Mouse (Mus musculus) embryo, embryonic 11.5 days (tissue): ENCODE results near the gene Ccdc141.
A peak's percentile ranks its signal among the peaks of the same experiment; 100 is the strongest.

ENCODE experiments used
- DNase-seq: peaks from one replicate; pipeline ENCODE4 v3.0.0-alpha.2; 2012; ENCODE audit warnings: low read depth, low spot score

Gene Ccdc141

DNA sequence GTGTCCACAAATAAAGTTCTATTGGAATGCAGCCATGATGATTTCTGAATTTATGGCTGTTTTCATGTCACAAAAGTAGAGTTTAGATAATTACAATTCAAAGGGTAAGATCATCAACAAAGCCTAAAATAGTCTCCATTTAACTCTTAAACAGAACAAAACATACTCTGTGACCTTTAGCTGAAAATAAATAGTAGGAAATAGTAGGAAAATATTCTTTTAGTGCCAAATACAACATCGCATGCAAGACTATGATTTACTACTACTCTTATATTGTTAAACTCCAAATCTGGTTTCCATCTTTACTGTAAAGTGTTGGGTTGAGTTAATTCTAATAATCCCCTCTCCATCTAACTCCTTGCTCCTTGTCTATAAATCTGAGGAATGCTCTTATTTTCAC, 37.0 kb downstream of the Ccdc141 start:
- DNase-seq = no peak

- peak; percentile 17 for DNase-seq
These were observed 43.5 kb downstream of the Ccdc141 start for GRCm38 (mm10) chr2:77126939-77127338.

DNA sequence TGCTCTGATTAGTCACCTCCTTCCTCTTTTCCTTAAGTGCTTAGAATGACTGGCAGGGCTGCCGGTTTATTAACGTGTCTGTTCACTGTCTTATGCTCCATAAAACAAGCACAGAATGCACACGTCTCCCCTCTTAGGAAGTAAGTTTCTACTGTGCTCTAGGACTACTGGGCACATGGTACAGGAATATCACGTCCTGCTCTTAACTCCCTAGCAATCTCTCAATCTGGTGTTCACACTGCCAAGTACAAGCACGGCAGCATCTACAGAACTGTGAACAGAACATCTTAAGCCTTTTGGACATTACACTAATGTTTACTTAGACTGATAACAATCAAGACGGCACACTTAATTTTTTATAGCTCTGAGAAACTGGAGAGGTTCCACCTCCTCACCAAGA, 52.3 kb downstream of the Ccdc141 start:
- no peak for DNase-seq

DNA sequence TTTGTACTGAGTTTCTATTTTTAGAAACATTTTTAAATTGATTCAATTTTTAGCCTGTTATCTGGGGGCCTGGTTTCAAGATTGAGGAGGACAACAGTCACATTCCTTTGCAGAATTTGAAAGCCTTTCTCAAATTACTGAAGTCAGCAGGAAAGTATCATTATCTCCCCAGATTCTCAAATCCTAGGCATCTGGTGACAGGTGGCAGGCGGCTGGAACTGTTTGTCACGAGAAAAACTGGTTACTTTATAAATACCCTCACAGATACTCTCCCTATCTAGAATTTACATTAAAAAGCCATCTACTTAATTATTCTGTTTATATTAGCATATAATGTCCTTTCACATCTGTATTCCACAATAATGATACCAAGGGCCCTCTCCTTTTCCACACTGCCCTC, 56.1 kb downstream of the Ccdc141 start:
- DNase-seq = no peak

GRCm38 (mm10) chr2:77113867-77114266, 56.6 kb downstream of the Ccdc141 start:
- no peak for DNase-seq

DNA sequence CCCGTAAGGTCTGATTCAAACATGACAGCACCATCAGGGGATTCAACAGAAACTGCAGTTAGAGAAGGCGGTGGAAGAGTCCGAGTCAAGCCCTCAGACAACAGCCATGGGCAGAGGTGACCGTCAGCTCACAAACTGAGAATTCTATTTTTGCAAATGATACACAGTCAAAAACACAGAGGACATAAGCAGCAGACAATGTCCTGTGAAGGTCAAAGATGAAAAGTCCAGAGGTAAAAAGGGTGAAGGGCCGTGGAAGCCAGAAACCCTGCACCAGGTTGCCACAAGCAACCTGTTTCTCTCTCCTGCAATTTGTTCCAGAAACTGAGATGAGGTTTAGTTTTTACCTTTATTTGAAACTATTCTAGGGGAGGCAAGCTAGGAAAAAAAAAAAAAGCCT, 57.4 kb downstream of the Ccdc141 start:
- DNase-seq = no peak

GRCm38 (mm10) chr2:77111095-77111494, 59.3 kb downstream of the Ccdc141 start:
- no peak for DNase-seq

GRCm38 (mm10) chr2:77110365-77110764, 60.1 kb downstream of the Ccdc141 start:
- no peak for DNase-seq

- DNase-seq = no peak
These were observed 60.8 kb downstream of the Ccdc141 start for GRCm38 (mm10) chr2:77109506-77110123.

DNA sequence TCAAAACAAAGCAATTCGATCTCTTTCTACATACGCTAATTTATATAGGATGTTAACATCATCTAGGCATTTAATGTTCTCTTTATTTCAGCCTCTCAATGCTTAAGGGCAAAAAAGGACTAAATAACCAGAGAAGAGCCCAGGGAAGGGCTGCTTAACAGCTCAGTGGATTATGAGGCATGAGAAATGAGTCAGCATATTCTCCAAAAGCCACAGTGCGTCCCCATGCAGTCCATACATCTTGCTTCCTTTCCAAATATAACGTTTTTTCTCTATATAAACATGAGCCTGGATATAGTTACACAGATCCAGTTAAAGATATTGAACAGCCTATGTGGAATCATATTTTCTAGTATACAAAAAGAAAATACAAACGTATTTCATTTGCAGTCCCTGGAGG, 61.9 kb downstream of the Ccdc141 start:
- DNase-seq = no peak

- DNase-seq = no peak
These were observed 64.3 kb downstream of the Ccdc141 start for GRCm38 (mm10) chr2:77106150-77106549.

- no peak for DNase-seq
These were observed 65.3 kb downstream of the Ccdc141 start for GRCm38 (mm10) chr2:77105006-77105715.

GRCm38 (mm10) chr2:77102516-77102915, 67.9 kb downstream of the Ccdc141 start:
- no peak for DNase-seq

DNA sequence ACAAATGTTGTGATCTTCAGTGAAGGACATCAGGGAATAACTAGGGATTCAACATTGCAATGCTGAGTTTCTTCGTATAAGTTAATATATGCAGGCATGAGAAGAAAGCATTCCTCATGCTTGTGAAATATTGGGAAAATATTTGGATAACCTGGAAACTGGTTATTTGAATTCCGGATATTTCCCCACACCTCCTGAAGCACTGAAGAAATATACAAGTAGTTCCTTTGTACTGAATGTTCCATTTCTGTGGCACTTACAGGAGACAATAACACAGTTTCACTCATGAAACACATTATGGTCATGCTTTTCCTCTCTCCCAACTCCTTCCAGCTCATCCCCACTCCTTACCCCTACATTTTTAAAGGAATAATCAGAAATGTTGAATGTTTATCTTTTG, 70.6 kb downstream of the Ccdc141 start:
- DNase-seq = no peak

GRCm38 (mm10) chr2:77098769-77099168, 71.7 kb downstream of the Ccdc141 start:
- no peak for DNase-seq

DNA sequence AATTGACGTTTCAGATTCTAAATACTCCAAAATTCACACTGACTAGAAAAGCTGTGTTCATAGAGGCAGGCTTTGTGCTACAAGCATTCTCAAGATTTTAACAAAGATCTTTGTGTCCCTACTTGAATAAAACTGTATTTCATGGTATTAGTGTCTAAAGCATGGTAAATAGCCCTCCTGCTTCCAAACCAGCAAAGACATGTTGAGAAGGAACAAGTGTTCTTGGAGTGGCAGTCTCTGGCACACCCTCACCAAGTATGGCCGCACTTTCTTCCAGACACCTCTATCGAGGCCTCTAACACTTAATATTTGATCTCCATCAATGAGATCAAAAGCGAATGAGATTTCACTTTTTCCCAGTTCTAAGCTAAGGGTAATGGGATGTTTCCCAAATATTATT, 78.7 kb downstream of the Ccdc141 start:
- no peak for DNase-seq

- DNase-seq = no peak
These were observed 85.1 kb downstream of the Ccdc141 start for GRCm38 (mm10) chr2:77085313-77085712.

DNA sequence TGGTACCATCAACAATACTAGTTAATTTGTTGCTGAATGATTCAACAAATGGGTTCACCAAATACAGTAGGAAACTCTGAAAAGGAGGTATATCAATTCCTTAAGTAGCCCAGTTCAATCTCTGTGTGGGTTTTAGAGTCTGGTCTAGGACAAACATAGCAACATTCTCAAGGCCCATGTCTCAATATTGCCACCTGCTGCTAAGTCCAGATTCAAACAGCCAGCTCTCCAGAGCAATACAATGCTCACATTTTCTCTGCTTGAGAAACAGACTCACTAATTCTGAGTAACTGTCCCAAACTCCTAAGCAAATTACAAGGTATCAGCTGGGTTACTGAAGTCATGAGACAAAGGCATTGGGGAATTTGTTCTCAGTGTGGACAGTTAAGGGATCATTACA, 85.8 kb downstream of the Ccdc141 start:
- DNase-seq = no peak

- DNase-seq = no peak
These were observed 89.3 kb downstream of the Ccdc141 start for GRCm38 (mm10) chr2:77081156-77081555.

GRCm38 (mm10) chr2:77080657-77081056, 89.8 kb downstream of the Ccdc141 start:
- DNase-seq = no peak

- no peak for DNase-seq
These were observed 91.7 kb downstream of the Ccdc141 start for GRCm38 (mm10) chr2:77078746-77079145.

DNA sequence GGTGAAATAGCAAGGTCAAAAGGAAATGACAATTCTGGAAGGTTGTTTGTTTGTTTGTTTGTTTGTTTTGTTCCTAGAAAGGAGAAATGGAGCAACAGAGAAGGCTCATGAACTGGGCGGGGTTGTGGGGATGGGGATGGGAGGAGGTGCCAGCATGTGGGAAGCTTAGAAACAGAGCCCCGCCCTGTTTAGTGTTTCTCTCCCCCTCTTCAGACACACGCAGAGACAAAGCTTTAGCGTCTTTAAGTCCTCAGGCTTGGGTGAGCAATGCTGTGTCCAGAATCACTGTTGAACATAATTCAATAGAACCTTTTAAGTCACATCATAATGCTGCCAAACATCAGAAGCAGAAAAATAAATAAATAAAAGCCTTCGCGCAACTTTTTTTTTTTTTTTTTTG, 96.1 kb downstream of the Ccdc141 start:
- DNase-seq = no peak

- DNase-seq = no peak
These were observed 96.5 kb downstream of the Ccdc141 start for GRCm38 (mm10) chr2:77073930-77074329.

DNA sequence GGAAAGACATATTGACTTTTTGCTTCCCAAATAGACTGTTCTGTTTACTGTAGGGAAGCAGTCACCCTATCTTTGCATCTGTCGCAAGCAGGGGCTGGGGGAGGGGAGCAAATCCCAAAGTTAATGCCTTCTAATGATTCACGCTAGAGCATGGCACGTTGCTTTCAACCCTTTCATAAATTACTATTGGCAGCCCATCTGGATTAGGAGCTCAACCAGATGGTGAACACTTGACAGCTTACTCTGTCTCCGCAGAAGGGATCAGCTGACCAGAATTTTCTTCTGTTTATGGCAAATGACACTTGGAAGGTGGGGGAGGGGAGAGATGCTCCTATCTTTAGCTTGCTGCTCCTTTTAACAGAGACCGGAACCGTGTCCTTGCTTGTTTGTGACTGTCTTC, 105.1 kb downstream of the Ccdc141 start:
- peak; percentile 17 for DNase-seq
